Mouse (Mus musculus) midbrain, postnatal 0 days (tissue): ENCODE data around the gene Ncam2. TPM values are rescaled to one million over a fixed set of nuclear protein-coding genes. Genes with fewer than 3 reads are reported as not detected.

Source experiments
- ATAC-seq: fragments of 200-750 bp; cut with Nextera tagmentation; 2 replicates; pipeline ENCODE4 v1.8.0; 2017; ENCODE audit warnings: moderate number of reproducible peaks, mild to moderate bottlenecking, moderate TSS enrichment, moderate library complexity; ENCODE audit not compliant: low FRiP score
- DNase-seq: peaks from one replicate; pipeline ENCODE4 v3.0.0-alpha.2; 2015; ENCODE audit warnings: low spot score
- H3K27ac ChIP-seq: fragments of 300-500 bp; sonication (generic); 2 replicates; pipeline ENCODE4 v1.5.1; 2014; ENCODE audit warnings: low read depth, mild to moderate bottlenecking, low read length, mixed read lengths
- H3K27me3 ChIP-seq: fragments of 300-500 bp; sonication (generic); 2 replicates; pipeline ENCODE4 v1.6.1; 2014; ENCODE audit warnings: low read length, control low read depth, mixed read lengths; ENCODE audit not compliant: insufficient read depth
- H3K36me3 ChIP-seq: fragments of 300-500 bp; sonication (generic); 2 replicates; pipeline ENCODE4 v1.6.1; 2014; ENCODE audit warnings: low read length, control low read depth, mixed read lengths; ENCODE audit not compliant: insufficient read depth
- H3K4me1 ChIP-seq: fragments of 300-500 bp; sonication (generic); 2 replicates; pipeline ENCODE4 v1.6.1; 2014; ENCODE audit warnings: mild to moderate bottlenecking, control low read depth, antibody characterized with exemption, low read length, mixed read lengths; ENCODE audit not compliant: insufficient read depth
- H3K4me2 ChIP-seq: fragments of 300-500 bp; sonication (generic); 2 replicates; pipeline ENCODE4 v1.6.1; 2014; ENCODE audit warnings: low read depth, mild to moderate bottlenecking, low read length, mixed read lengths; ENCODE audit not compliant: poor library complexity, severe bottlenecking
- H3K4me3 ChIP-seq: fragments of 300-500 bp; sonication (generic); 2 replicates; pipeline ENCODE4 v1.5.1; 2014; ENCODE audit warnings: low read depth, mild to moderate bottlenecking, low read length, moderate library complexity
- H3K9ac ChIP-seq: fragments of 300-500 bp; sonication (generic); replicated peaks from 2 replicates; pipeline ENCODE4 v1.6.1; 2014; ENCODE audit warnings: mild to moderate bottlenecking, low read length, moderate library complexity, mixed read lengths; ENCODE audit not compliant: poor library complexity, severe bottlenecking
- H3K9me3 ChIP-seq: fragments of 300-500 bp; sonication (generic); 2 replicates; pipeline ENCODE4 v1.6.1; 2016; ENCODE audit warnings: low read length, control low read depth
- CTCF ChIP-seq: IDR thresholded peaks from 2 replicates; pipeline ENCODE4 v1.5.1; 2016; ENCODE audit warnings: antibody characterized with exemption, mild to moderate bottlenecking
- WGBS: fragments of 180-500 bp; shearing (Covaris S2); extraction: QIAGEN DNeasy Blood & Tissue Kit; methylation state at CpG from one replicate; pipeline ENCODE4 v1.1.7; 2014; 5-methylcytosine and 5-hydroxymethylcytosine counted together
- polyA plus RNA-seq: library from polyadenylated mRNA; unstranded; fragments of >200 nt; fragmentation: Nextera tagmentation; extraction: Ambion mirVana; gene quantifications from 2 replicates; pipeline ENCODE4 v1.2.1, GENCODE M21; 2015
- total RNA-seq: library from RNA; depleted of rRNA; stranded (reverse); fragments of >200 nt; gene quantifications from 2 replicates; pipeline ENCODE4 v1.2.3, GENCODE M21; 2014

Ncam2 gene
- total and polyA plus RNA-seq, 2 experiments from 2014 or later: 29.3 to 87.1 TPM

DNA sequence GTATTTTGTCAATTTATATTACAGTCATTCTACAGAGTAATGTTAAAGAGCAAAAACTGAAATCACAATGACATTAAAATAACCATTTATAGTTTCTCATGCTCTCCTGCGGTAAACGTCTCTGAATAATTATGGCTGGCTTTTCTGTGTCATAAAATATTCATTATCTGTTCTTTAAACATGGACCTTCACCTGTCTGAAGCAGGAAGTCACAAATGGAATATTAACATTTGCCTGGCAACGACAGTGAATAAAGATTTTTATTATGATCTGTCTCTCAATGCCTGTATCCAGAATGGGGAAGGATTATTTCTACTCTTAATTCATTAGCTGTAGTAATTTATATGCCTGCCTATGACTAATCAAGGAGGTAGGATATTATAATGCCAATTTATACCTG lies 108.7 kb downstream of the Ncam2 start:
- no peak for ATAC-seq
- H3K27me3 ChIP-seq: no peaks in the 10 kb centered on the region

DNA sequence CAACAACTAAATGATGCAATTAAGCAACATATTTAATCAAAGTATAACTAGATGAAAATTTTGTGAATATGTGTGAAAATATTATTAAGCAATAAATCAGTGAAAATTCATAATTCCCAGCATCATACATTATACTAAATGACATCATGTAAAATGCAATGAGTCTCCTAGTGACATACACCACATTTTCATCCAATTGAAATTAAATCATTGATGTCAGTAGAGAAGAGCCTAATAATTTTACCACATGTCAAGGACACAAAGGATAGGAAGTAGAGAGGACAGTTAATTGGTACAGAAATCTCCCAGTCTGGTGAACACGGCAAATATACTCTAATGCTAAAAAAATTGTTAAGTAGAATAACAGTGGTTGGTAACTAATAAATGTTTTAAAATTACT lies 118.5 kb downstream of the Ncam2 start:
- 62% methylated on average over 1 of the region's 1 CpGs for WGBS
- H3K4me1 ChIP-seq: no peaks in the 10 kb centered on the region
- no peaks in the 10 kb centered on the region for H3K27me3 ChIP-seq
- no peak overlapping the region for H3K27ac ChIP-seq
- no peak for TF ChIP-seq CTCF
- no peaks in the 10 kb centered on the region for H3K9me3 ChIP-seq
- no peak for DNase-seq
- no peak for ATAC-seq
- no peak overlapping the region for H3K4me2 ChIP-seq
- H3K36me3 ChIP-seq: no peaks in the 10 kb centered on the region
- no peak overlapping the region for H3K4me3 ChIP-seq
- H3K9ac ChIP-seq: no peak overlapping the region

More for the DNA sequence above, 108.7 kb downstream of the Ncam2 start:
- no peak overlapping the region for H3K4me3 ChIP-seq
- no peaks in the 10 kb centered on the region for H3K36me3 ChIP-seq
- TF ChIP-seq CTCF: no peak
- 59% methylated on average over 3 of the region's 3 CpGs for WGBS
- H3K9me3 ChIP-seq: no peaks in the 10 kb centered on the region
- H3K4me2 ChIP-seq: no peak overlapping the region
- no peak overlapping the region for H3K27ac ChIP-seq
- no peak overlapping the region for H3K9ac ChIP-seq
- H3K4me1 ChIP-seq: no peaks in the 10 kb centered on the region
- no peak for DNase-seq

DNA sequence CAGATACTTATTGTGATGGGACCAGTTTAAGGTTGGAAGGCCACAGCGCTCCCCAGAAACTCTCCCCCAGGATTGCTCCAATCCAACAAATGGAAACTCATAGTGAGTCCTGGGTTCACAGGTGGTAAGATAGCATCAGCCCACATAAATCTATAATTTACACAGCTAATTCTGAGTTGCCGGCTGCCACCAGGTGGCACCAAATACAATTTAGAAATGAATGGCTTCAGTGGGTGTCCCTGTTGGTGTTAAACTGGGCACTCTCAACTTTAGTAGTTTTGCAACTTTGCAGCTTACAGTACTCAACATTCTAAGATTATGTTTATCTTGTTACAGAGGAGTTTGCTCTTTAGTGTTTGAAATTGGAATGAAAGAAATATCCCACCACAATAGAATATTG lies 130.0 kb downstream of the Ncam2 start:
- H3K27ac ChIP-seq: no peak overlapping the region
- H3K4me2 ChIP-seq: no peak overlapping the region
- no peak overlapping the region for H3K4me3 ChIP-seq
- no peak overlapping the region for H3K9ac ChIP-seq
- no peaks in the 10 kb centered on the region for H3K27me3 ChIP-seq
- H3K4me1 ChIP-seq: no peaks in the 10 kb centered on the region
- DNase-seq: peak; percentile 60
- ATAC-seq: no peak
- no peaks in the 10 kb centered on the region for H3K9me3 ChIP-seq
- 28% methylated on average over 2 of the region's 2 CpGs for whole genome bisulfite sequencing
- TF ChIP-seq CTCF: peak; percentile 72
- no peaks in the 10 kb centered on the region for H3K36me3 ChIP-seq

DNA sequence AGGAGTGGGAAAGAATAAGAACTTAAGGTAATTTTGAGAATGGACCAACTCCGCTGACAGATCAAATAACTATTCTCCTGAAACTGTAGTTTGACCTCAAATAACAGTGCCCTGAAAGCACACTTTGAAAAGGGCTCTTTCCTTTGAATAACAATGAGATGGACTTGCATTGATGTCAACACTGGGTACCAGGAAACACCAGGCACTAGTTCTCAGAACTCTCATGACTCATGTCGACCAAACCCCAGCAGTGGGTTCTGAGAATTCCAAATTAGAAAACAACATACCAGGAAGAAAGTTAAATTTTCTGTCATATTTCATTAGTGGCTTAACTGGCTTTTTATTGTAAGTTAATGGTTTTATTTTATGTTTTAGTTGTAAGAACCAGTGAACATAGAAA lies 165.4 kb downstream of the Ncam2 start:
- Histone ChIP-seq H3K9me3 (no peaks in the 10 kb centered on the region), H3K27ac (no peak overlapping the region), H3K4me2 (no peak overlapping the region), H3K4me1 (no peaks in the 10 kb centered on the region), H3K9ac (no peak overlapping the region), H3K36me3 (no peaks in the 10 kb centered on the region), H3K4me3 (no peak overlapping the region), H3K27me3 (no peaks in the 10 kb centered on the region)
- DNase-seq (no peak), ATAC-seq (no peak)
- no peak for TF ChIP-seq CTCF
- 59% methylated on average over 2 of the region's 2 CpGs for WGBS

DNA sequence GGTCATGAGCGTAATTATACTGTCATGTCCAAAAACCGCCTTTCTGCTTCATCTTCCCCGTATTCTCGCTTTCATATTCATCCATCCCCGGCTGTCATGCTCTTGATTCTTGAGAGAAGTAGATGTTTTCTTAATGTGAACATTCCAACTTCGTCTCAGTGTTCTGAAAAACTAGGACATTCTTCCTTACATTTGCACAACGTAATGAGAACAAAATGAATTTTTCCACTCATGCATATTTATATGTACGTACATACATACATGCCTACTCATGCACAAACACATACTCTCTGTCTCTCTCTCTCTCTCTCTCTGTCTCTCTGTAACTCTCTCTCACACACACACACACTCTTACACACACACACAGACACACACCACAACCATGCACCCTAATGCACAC lies 173.7 kb downstream of the Ncam2 start:
- Histone ChIP-seq H3K4me1 (no peaks in the 10 kb centered on the region), H3K36me3 (no peaks in the 10 kb centered on the region), H3K9me3 (no peaks in the 10 kb centered on the region), H3K9ac (no peak overlapping the region), H3K27ac (no peak overlapping the region), H3K4me3 (no peak overlapping the region), H3K4me2 (no peak overlapping the region), H3K27me3 (no peaks in the 10 kb centered on the region)
- ATAC-seq (no peak), DNase-seq (no peak)
- WGBS: 93% methylated on average over 8 of the region's 8 CpGs
- no peak for TF ChIP-seq CTCF

DNA sequence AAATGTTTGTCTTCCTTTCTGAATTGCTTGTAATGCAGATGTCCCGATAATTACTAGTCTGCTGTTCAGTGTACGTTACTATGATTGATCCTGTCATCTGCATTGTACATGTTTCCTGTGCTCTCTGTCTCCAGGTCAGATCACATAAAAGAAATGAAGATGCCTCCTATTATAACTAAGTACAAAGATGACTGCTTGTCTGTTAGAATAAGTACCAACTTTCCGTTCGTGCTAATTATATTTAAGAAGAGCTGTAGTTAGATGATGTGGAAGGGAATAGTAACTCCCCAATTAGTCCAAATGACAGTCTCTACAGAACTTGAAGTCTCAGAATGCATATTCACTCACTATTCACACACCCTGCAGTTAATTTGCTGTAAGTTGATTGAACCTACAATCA lies 179.9 kb downstream of the Ncam2 start:
- Histone ChIP-seq H3K4me2 (no peak overlapping the region), H3K27me3 (no peaks in the 10 kb centered on the region), H3K4me3 (no peak overlapping the region), H3K4me1 (no peaks in the 10 kb centered on the region), H3K9ac (no peak overlapping the region), H3K36me3 (no peaks in the 10 kb centered on the region), H3K9me3 (no peaks in the 10 kb centered on the region), H3K27ac (no peak overlapping the region)
- TF ChIP-seq CTCF: no peak
- DNase-seq (no peak), ATAC-seq (no peak)
- WGBS: 73% methylated on average over 4 of the region's 4 CpGs
